Mouse (Mus musculus): ENCODE measurements around the gene Ddx27. TPM values are rescaled to one million over a fixed set of nuclear protein-coding genes. Genes with fewer than 3 reads are reported as not detected.

Ddx27 gene
- 37.6 and 37.8 TPM in 2 replicates for polyA plus RNA-seq (2015; fragmentation: Nextera tagmentation; extraction: Ambion mirVana)

GRCm38 (mm10) chr2:167014702-167015381 lies at the start of gene Ddx27:
Gene Ddx27 (plus strand): TSS chr2:167015193.
- Histone ChIP-seq H3K9me3 (replicated peaks; ENCODE audit: control insufficient read depth, low read length, poor library complexity, severe bottlenecking) (no peaks in the 10 kb centered on the region), H3K27me3 (ENCODE audit: control insufficient read depth, insufficient read depth, low read depth, low read length) (no peaks in the 10 kb centered on the region), H3K36me3 (ENCODE audit: control insufficient read depth, insufficient read depth, low read length) (peaks cover 8% of the 10 kb centered on the region), H3K27ac (ENCODE audit: low read length) (peak within 1 kb of the TSS; percentile 71), H3K9ac (ENCODE audit: low read depth, low read length) (peak within 1 kb of the TSS; percentile 84), H3K4me1 (ENCODE audit: control insufficient read depth, insufficient read depth, low read length) (peaks cover 15% of the 10 kb centered on the region), H3K4me2 (ENCODE audit: low read length) (peak within 1 kb of the TSS; percentile 99), H3K4me3 (ENCODE audit: low read depth, low read length) (peak within 1 kb of the TSS; percentile 92)
- ATAC-seq, result peak; percentile 90
- WGBS, result 2% methylated on average over 37 of the region's 37 CpGs

GRCm38 (mm10) chr2:166973153-166973552 lies 41.8 kb upstream of the Ddx27 start:
- Histone ChIP-seq H3K27ac (ENCODE audit: low read length) (no peak overlapping the region), H3K4me1 (ENCODE audit: control insufficient read depth, insufficient read depth, low read length) (peaks cover 7% of the 10 kb centered on the region), H3K4me2 (ENCODE audit: low read length) (no peak overlapping the region), H3K27me3 (ENCODE audit: control insufficient read depth, insufficient read depth, low read depth, low read length) (no peaks in the 10 kb centered on the region), H3K4me3 (ENCODE audit: low read depth, low read length) (no peak overlapping the region), H3K9ac (ENCODE audit: low read depth, low read length) (no peak overlapping the region), H3K9me3 (replicated peaks; ENCODE audit: control insufficient read depth, low read length, poor library complexity, severe bottlenecking) (no peaks in the 10 kb centered on the region), H3K36me3 (ENCODE audit: control insufficient read depth, insufficient read depth, low read length) (no peaks in the 10 kb centered on the region)
- 95% methylated on average over 1 of the region's 1 CpGs for WGBS
- no peak for ATAC-seq

GRCm38 (mm10) chr2:166974177-166974872 lies 40.7 kb upstream of the Ddx27 start:
- Histone ChIP-seq H3K27me3 (ENCODE audit: control insufficient read depth, insufficient read depth, low read depth, low read length) (no peaks in the 10 kb centered on the region), H3K4me2 (ENCODE audit: low read length) (no peak overlapping the region), H3K4me1 (ENCODE audit: control insufficient read depth, insufficient read depth, low read length) (peaks cover 7% of the 10 kb centered on the region), H3K27ac (ENCODE audit: low read length) (no peak overlapping the region), H3K9ac (ENCODE audit: low read depth, low read length) (no peak overlapping the region), H3K36me3 (ENCODE audit: control insufficient read depth, insufficient read depth, low read length) (no peaks in the 10 kb centered on the region), H3K9me3 (replicated peaks; ENCODE audit: control insufficient read depth, low read length, poor library complexity, severe bottlenecking) (no peaks in the 10 kb centered on the region), H3K4me3 (ENCODE audit: low read depth, low read length) (no peak overlapping the region)
- no peak for ATAC-seq
- 84% methylated on average over 6 of the region's 6 CpGs for WGBS

GRCm38 (mm10) chr2:166976356-166976755 lies 38.6 kb upstream of the Ddx27 start:
- WGBS, result 80% methylated on average over 3 of the region's 3 CpGs
- H3K27ac ChIP-seq (ENCODE audit: low read length), result no peak overlapping the region
- no peak overlapping the region for H3K4me2 ChIP-seq (ENCODE audit: low read length)
- no peaks in the 10 kb centered on the region for H3K36me3 ChIP-seq (ENCODE audit: control insufficient read depth, insufficient read depth, low read length)
- ATAC-seq, result no peak
- H3K27me3 ChIP-seq (ENCODE audit: control insufficient read depth, insufficient read depth, low read depth, low read length), result no peaks in the 10 kb centered on the region
- H3K9ac ChIP-seq (ENCODE audit: low read depth, low read length), result no peak overlapping the region
- H3K4me1 ChIP-seq (ENCODE audit: control insufficient read depth, insufficient read depth, low read length), result peaks cover 7% of the 10 kb centered on the region
- no peak overlapping the region for H3K4me3 ChIP-seq (ENCODE audit: low read depth, low read length)
- H3K9me3 ChIP-seq (replicated peaks; ENCODE audit: control insufficient read depth, low read length, poor library complexity, severe bottlenecking), result no peaks in the 10 kb centered on the region

DNA sequence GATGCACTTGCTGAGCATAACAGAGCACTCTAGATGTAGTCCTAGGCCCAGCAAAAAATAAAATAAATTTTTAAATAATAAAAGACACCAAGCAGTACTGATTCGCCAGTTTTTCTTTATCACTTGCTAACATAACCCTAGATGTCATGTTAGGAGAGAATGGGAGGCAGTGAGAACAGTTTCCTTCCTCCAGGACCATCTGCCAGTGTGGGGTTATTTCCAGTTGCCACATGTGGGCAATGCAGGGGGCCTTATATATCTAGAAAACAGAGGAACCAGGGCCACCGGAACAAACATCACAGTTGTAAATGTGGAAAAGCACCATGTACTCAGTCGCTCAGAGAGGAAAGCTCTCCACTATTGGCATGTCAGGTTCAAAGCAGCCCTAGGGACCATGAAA lies 37.5 kb upstream of the Ddx27 start:
- Histone ChIP-seq H3K9me3 (replicated peaks; ENCODE audit: control insufficient read depth, low read length, poor library complexity, severe bottlenecking) (no peaks in the 10 kb centered on the region), H3K9ac (ENCODE audit: low read depth, low read length) (no peak overlapping the region), H3K4me3 (ENCODE audit: low read depth, low read length) (no peak overlapping the region), H3K36me3 (ENCODE audit: control insufficient read depth, insufficient read depth, low read length) (no peaks in the 10 kb centered on the region), H3K4me2 (ENCODE audit: low read length) (no peak overlapping the region), H3K27me3 (ENCODE audit: control insufficient read depth, insufficient read depth, low read depth, low read length) (no peaks in the 10 kb centered on the region), H3K27ac (ENCODE audit: low read length) (no peak overlapping the region), H3K4me1 (ENCODE audit: control insufficient read depth, insufficient read depth, low read length) (peaks cover 7% of the 10 kb centered on the region)
- no peak for ATAC-seq
- whole genome bisulfite sequencing, result 72% methylated on average over 3 of the region's 3 CpGs

DNA sequence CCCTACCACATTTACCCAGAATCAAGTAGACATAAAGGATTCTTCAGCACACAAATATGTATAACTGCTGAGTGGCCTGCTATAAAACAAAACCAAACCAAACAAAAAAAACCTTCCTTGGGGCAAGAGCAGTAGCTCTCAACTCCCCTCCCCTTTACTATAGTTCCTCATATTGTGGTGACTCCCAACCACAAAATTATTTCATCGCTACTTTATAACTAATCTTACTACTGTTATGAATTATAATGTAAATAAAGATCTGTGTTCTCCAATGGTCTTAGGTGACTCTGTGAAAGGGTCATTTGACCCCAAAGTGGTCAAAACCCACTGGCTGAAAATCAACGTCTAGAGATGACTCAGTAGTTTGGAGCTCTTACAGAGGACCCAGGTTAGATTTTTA lies 34.8 kb upstream of the Ddx27 start:
- H3K27ac ChIP-seq (ENCODE audit: low read length), result no peak overlapping the region
- H3K9ac ChIP-seq (ENCODE audit: low read depth, low read length), result no peak overlapping the region
- 88% methylated on average over 2 of the region's 2 CpGs for WGBS
- no peak for ATAC-seq
- no peak overlapping the region for H3K4me2 ChIP-seq (ENCODE audit: low read length)
- H3K4me1 ChIP-seq (ENCODE audit: control insufficient read depth, insufficient read depth, low read length), result peaks cover 7% of the 10 kb centered on the region
- no peaks in the 10 kb centered on the region for H3K9me3 ChIP-seq (replicated peaks; ENCODE audit: control insufficient read depth, low read length, poor library complexity, severe bottlenecking)
- H3K4me3 ChIP-seq (ENCODE audit: low read depth, low read length), result no peak overlapping the region
- H3K36me3 ChIP-seq (ENCODE audit: control insufficient read depth, insufficient read depth, low read length), result no peaks in the 10 kb centered on the region
- no peaks in the 10 kb centered on the region for H3K27me3 ChIP-seq (ENCODE audit: control insufficient read depth, insufficient read depth, low read depth, low read length)

DNA sequence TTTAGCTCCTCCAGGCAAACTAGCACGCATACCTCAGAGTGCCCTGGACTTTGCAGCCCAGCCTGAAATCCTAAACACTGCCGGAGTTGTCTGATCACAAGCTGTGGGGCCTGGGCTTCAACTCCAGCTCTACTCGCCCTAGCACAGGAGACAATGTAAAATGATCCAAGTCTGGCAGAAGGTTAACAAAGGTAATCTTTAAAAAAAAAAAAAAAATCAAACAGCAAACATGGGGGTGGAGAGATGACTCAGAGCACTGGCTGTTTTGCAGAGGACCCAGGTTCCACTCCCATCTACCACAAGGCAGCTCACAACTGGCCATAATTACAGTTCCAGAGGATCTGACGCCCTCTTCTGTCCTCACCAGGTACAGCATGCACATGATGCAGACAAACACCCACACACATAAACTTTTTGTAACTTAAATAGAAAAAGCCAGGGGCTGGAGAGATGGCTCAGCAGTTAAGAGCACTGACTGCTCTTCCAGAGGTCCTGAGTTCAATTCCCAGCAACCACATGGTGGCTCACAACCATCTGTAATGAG lies 31.6 kb upstream of the Ddx27 start:
- Histone ChIP-seq H3K27me3 (ENCODE audit: control insufficient read depth, insufficient read depth, low read depth, low read length) (no peaks in the 10 kb centered on the region), H3K4me1 (ENCODE audit: control insufficient read depth, insufficient read depth, low read length) (no peaks in the 10 kb centered on the region), H3K36me3 (ENCODE audit: control insufficient read depth, insufficient read depth, low read length) (no peaks in the 10 kb centered on the region), H3K9ac (ENCODE audit: low read depth, low read length) (no peak overlapping the region), H3K27ac (ENCODE audit: low read length) (no peak overlapping the region), H3K4me3 (ENCODE audit: low read depth, low read length) (no peak overlapping the region), H3K9me3 (replicated peaks; ENCODE audit: control insufficient read depth, low read length, poor library complexity, severe bottlenecking) (no peaks in the 10 kb centered on the region), H3K4me2 (ENCODE audit: low read length) (no peak overlapping the region)
- WGBS, result 93% methylated on average over 4 of the region's 4 CpGs
- no peak for ATAC-seq

DNA sequence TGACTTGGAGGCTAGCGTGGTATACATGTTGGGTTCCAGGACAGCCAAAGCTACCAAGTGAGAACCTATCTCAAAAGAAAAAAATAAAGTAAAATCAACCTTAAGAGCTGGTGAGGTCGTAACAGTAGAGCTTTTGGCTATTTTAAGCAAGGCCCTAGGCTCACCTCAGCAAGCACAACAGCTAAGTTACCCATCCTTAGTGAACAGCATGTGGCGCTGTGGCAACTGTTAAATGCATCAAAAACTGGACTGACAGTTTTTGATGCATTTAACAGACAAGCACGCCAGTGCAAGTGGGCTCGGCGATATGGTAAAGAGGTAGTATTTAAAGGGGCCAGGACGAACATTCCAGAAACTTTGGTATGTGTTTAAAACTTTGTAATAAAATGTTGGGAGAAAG lies 24.1 kb upstream of the Ddx27 start:
- H3K9ac ChIP-seq (ENCODE audit: low read depth, low read length), result no peak overlapping the region
- H3K36me3 ChIP-seq (ENCODE audit: control insufficient read depth, insufficient read depth, low read length), result no peaks in the 10 kb centered on the region
- H3K4me3 ChIP-seq (ENCODE audit: low read depth, low read length), result no peak overlapping the region
- no peaks in the 10 kb centered on the region for H3K9me3 ChIP-seq (replicated peaks; ENCODE audit: control insufficient read depth, low read length, poor library complexity, severe bottlenecking)
- no peak for ATAC-seq
- H3K27me3 ChIP-seq (ENCODE audit: control insufficient read depth, insufficient read depth, low read depth, low read length), result no peaks in the 10 kb centered on the region
- peaks cover 32% of the 10 kb centered on the region for H3K4me1 ChIP-seq (ENCODE audit: control insufficient read depth, insufficient read depth, low read length)
- WGBS, result 90% methylated on average over 7 of the region's 7 CpGs
- H3K27ac ChIP-seq (ENCODE audit: low read length), result no peak overlapping the region
- H3K4me2 ChIP-seq (ENCODE audit: low read length), result no peak overlapping the region

DNA sequence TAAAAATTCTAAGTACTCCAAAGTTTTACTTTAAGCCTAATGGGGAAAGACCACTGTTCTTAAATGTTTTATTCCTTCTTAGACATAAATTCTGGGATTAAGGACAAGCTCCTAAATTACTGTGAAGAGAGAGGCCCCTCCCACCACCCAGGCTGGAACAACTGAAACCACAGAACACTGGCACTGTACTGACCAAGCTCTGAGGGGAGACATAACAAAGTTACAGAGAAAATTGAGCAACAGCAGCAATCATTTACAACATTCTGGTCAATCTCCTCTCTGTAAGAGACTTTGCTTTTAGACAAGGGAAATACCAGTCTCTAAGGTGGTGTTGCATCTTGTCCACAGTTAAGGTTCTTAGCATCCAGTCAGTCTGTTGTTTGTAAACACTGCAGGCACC lies 23.0 kb upstream of the Ddx27 start:
- Histone ChIP-seq H3K36me3 (ENCODE audit: control insufficient read depth, insufficient read depth, low read length) (no peaks in the 10 kb centered on the region), H3K9me3 (replicated peaks; ENCODE audit: control insufficient read depth, low read length, poor library complexity, severe bottlenecking) (no peaks in the 10 kb centered on the region), H3K27me3 (ENCODE audit: control insufficient read depth, insufficient read depth, low read depth, low read length) (no peaks in the 10 kb centered on the region), H3K4me1 (ENCODE audit: control insufficient read depth, insufficient read depth, low read length) (peaks cover 35% of the 10 kb centered on the region), H3K27ac (ENCODE audit: low read length) (no peak overlapping the region), H3K4me3 (ENCODE audit: low read depth, low read length) (no peak overlapping the region), H3K4me2 (ENCODE audit: low read length) (no peak overlapping the region), H3K9ac (ENCODE audit: low read depth, low read length) (no peak overlapping the region)
- no peak for ATAC-seq

Data from midbrain, embryonic 16.5 days (tissue).